Mouse (Mus musculus): Measurements from ENCODE around the gene Kbtbd13.

DNA sequence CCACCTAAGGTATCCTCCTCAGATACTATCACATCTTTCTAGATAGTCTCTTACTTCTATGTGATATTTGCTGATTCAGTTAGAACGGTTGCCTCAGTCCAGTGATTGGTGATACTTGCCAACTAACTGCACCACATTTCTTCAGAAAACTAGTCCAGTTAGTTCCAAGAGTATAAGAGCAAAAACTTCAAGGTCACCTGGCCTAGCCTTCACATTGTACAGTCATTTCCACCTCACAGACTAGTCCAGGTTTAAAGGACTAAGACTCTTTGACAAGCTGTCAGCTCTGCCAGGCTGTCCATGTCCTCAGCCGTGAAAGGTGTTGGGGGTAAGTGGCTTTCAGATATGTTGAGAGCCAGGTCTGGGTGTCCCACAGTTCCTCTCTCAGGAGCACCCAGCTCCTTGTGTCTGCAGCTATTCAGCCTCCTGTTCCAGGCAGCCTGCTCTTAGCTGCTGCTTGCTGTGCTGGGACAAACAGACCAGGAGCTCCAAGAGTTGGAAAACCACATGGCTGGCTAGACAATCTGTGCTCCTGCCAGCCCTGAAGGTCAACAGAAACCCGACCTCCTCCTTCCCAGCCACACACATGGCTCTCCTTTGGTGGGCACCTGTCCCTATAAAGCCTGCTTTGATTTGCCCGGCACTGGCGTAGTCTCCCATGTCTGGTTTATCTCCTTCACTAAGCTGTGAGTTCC is 16.8 kb downstream of the Kbtbd13 start:
- TF ChIP-seq USF1 (IDR thresholded peaks at IDR 0.05; ENCODE audit: low read depth, low read length) (no peak), TBP (conservative IDR thresholded peaks at IDR 0.05; ENCODE audit: low read depth, low read length) (no peak), CTCF (conservative IDR thresholded peaks at IDR 0.05 in 1 of 2, IDR thresholded peaks at IDR 0.05 in 1 of 2; ENCODE audit: low read depth in 2 of 2, low read length in 2 of 2) (no peak), MAZ (IDR thresholded peaks at IDR 0.05; ENCODE audit: low read depth, low read length) (no peak), POLR2A (IDR thresholded peaks at IDR 0.05; ENCODE audit: low read depth, low read length) (no peak)

Measured in CH12.LX (cell line).